Mouse (Mus musculus) adrenal gland, adult (tissue): Measurements from ENCODE around the gene Dcaf4.

Source experiments
- DNase-seq, 2 experiments: peaks; one replicate each; pipeline ENCODE4 v3.0.0; 2022 to 2023; ENCODE audit warnings: low spot score in 1 of 2; ENCODE audit not compliant: inconsistent age in 2 of 2

Dcaf4 gene

DNA sequence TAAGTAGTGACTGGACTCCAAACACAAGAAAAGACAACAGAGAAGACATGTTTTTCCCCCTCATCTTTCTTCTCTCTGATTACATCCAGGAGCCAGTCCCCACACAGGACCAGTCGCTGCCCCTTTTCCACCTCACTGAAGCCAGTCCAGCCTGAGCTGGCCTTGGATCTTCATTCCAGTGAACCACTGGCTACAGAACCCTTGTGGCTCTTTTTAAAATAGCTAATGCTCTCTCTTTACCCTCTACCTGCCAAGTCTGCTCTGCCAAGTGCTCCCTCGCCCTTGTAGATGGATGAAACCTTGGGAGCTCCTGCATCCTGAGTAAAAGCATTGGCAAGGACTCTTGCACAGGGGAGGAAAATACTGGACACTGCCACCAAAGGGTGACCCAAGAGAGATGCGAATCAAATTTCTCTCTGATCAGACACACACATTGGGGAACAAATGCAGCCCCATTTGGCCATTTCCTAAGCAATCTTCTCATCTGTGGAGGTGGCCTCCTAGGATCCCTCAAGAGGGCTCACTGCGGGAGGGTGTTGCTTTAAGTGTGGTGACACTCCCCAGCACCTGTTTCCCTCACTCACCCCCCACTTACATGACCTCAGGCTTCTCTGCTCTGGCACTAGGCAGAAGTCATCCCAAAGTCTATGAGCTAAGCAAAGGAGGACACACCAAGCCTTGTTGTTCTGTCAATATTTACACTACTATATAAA is 24.9 kb upstream of the Dcaf4 start:
- peak in 1 of 2 experiments; percentile 54 for DNase-seq

DNA sequence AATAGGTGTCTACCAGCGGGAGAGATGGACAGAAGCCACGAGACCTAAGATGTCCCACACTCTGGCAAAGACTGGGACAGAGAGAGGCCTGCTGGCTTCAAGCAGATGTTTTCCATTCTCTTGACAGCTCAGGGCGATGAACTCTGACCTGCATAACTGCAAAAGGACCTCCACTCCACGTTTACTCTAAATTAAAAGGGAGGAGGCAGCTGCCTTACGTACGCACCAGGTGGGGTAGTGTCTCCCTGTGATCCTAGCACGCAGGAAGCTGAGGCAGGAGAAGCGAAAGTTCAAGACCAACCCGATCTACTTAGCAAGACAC is 24.3 kb upstream of the Dcaf4 start:
- DNase-seq = no peak

DNA sequence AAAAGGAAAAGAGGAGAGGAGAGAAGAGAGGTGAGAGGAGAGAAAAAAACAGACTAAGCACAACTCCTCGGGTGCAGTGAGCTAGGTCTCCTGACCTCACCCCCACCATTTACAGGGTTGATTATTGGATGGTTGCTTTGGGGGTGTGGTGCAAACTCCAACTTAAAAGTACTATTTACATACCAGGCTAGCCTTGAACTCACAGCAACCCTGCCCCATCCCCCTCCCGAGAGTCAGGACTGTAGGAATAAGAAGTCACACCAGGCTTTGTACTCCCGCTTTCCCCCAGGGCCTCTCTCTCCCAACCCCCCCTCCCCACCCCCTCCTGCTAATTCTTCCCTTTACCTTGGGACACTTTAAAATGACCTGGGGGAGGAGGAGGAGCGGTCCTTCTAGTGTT is 23.9 kb upstream of the Dcaf4 start:
- DNase-seq = no peak

DNA sequence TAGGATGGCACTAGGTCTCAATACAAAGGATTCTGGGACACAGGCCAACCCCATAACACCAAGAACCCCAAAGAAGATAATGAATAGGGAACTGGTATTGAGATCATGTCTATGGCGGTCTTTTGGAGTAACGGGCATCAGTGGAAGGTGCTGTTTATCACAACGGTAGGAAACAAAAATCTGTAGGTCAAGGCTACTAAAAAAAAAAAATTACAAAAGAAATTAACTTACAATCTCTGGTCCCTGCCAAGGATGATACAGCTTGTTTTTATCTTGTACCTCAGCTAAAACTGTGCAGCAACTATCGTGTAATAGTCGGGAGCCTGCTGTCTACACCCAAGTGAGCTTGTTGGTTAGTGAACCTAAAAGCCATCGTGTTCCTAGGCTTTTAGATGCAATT is 23.5 kb upstream of the Dcaf4 start:
- no peak for DNase-seq

DNA sequence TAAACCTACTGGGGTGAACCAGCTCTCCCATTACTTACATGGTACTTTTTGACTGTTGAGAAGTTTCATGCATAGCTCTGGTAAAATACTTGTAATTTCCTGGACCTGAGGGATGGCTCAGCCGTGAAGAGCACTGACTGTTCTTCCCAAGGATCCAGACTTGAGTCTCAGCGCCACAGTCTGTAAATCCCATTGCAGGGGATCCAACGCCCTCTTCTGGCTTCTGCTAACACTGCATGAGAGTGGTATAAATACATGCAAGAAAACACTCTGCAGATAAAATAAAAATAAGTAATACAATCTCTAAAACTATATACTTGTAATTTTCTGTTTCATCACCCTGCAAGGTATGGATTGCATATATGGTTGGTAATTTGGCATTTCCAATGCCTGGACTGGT is 22.3 kb upstream of the Dcaf4 start:
- DNase-seq = no peak

DNA sequence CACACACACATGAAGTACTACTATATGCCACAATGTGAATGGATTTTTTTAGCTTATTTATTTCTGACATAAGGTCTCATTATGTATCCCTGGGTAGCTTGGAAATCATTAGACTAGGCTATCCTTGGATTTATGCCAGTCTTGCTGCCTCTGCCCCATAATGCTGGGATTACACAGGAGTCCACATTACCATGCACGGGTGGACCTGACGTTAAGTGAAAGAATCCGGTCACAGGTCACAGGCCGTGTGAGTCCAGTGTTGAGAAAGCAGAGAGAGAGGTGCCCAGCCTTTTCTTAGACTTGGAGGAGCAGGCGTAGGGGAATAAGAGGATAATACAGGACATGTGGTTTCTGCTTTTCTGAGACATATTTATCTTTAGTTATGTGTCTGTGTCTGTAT is 21.0 kb upstream of the Dcaf4 start:
- DNase-seq = no peak

DNA sequence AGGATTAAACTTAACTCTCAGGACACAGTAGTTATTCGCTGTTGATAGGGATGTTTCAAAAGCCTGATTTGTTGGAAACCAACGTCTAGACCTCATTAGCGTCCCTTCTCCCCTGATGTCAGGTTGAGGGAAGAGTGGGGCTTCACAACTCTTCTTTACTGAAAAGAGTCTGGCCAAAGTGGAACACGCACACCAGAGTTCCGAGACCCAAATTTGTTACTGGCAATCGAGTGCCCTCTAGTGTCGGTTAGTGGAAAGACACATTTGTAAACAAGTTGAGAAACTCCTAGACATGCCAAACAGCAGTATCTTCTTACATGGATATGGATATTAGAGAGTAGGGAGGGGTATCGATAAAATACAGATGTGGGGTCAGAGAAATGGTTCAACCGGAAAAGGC is 18.1 kb upstream of the Dcaf4 start:
- peak; percentile 49 to 91 for DNase-seq

DNA sequence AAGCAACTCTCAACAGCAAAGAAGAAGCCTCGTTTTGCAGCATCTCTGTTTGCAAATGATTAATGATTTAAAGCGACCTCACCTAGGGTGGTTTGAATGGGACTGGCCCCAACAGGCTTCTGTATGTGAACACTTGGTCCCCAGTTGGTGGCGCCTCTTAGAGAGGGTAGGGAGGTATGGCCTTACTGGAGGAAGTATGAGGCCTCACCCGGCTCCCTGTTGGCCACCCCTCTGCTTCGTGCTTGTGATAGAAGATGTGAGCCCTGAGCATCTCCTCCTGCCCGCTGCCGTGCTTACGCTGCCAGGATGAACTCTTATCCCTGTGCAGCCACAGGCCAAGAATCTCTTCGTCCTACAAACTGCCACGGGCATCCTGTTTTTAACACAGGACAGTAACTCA is 13.7 kb upstream of the Dcaf4 start:
- no peak for DNase-seq

DNA sequence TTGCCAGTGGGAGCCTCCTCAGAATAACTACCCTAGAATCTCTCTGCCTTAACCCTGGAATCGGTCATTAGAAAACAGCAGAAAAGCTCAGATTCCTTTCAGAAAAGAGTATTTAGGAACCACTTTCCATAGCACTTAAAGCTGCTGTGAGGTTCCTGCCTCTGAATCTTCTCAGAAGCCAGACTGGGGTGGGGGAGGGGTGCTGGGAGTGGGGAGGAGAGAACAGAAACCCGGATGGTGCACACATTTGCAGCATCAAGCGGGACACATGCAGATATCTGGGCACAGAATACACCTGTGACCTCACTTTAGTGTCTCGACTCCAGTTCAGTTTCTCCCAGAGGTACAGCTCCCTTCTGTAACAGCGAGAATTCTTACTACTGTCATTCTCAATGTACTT is 9.7 kb upstream of the Dcaf4 start:
- DNase-seq = no peak

DNA sequence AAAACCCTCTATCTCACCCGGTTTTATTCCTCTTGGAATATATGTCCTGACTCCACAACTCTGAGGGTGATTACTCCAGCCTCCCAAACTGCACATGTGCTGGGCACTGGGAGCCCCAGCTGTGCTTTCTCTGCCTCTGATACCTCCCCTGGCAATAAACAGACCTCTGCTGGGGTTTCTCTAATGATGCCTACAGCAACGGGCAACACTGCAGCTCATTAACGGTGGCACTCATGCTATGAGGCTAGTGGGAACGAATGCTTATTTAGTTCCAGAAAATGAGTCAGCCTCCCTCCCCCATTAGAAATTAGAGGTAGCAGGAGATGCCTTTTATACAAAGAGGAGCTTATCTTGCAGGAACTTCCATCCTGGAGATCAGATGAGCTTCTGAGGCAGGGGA is 7.5 kb upstream of the Dcaf4 start:
- DNase-seq = no peak

DNA sequence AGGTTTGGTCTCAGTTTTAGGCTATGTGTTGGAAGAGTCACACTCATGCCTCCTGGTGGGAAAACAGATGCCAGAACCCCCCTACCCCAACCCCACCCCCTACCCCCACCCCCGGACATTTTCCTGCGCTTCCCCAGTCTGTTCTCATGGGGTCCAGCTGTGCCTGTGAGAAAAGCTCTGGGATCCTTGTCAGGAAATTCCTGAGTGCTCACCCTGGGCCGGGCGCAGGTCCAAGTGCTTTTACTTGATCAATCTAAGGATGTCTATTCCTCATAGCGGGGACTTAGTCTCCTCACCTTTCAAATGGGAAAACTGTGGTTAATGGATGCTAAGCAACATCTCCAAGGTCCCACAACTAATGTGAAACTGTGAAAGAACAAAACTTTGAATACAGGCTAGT is 7.1 kb upstream of the Dcaf4 start:
- no peak for DNase-seq

DNA sequence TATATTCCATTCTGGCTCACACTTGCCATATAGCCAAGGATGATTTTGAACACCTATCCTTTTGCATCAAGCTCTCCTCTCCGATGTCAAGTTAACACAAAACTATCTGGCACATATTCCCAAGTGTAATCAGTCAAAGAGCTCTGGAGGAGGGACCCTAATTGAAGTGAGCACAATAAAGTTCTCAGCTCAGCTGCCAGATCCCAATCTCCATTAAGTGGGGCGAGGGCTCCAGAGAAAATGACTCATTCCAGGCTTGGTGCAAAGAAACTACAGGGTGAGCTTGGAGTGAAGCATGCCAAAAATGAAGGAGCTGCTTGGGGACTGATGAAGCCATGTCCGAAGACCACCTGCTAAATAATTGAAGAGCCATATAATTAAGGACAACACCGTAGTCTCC is 6.0 kb upstream of the Dcaf4 start:
- DNase-seq = no peak

DNA sequence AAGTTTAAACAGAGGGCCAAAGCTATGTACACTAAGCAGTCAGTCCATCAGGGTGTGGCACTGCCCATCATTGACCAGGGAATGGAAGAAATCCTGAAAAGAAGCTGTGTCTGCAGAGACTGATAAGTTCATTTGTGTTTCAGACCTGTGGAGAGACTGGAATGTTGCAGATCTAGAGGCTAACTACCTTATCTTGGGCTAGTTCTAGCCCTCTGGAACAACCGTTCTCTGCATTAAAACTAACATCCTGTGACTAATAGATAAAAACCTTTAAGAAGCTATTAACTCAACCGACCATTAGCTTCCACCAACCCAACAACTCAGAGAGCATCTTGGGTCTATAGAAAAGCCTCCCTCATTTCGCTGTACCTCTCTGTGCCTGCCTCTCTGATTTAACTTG is 2.7 kb upstream of the Dcaf4 start:
- no peak for DNase-seq

DNA sequence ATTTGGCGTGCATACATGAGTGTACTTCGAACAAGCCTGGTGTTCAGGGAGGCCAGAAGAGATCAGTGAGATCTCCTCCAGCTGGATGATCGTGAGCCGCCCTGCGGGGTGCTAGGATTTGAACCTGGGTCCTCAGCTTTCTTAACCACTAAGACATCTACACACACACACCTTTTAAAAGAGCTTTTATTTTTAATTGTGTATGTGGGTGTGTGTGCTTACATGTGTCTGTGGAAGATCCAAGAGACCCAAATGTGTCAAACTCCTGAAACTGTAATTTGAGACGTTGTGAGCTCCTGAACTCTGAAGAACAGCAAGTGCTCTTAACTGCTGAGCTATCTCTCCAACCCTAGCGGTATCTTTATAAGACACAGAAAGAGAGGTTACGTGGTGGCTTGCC is 817 bp downstream of the Dcaf4 start:
- peak in 1 of 2 experiments; percentile 25 for DNase-seq

DNA sequence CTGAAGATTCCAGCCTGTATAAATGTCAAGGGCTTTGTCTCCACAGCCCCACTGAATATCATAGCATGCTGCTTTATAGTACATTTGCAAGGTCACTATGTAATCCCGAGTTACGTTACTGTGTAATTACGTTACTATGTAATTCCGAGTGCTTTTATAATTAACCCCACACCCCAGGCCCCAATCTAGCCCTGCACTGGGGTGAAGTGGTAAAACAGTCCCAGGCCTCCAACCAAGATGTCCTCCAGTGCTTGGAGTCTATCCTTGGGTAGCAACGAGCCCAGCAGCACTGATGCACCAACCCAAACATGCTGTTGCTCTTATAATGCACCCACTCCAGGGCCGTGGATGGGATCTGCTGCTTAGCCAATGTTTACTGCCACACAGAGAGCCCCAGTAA is 2.8 kb downstream of the Dcaf4 start:
- peak; percentile 49 to 81 for DNase-seq

DNA sequence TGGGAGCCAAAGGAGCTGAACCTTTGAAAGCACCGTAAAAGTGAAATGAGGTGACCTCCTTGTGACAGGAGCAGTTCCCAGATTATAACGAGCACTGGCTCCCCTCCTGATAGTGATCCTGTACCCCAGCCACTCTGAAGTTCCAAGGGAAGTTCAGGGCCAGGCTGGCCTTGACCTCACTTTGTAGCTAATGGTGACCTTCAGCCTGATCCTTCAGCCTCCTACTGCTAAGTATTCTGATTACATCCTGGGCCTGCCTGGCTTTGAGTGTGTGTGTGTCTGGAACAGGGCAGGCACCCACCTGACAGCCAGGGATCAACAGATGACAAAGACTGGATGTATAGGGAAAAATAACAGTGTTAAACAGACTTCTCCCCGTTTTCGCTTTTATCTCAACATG is 3.6 kb downstream of the Dcaf4 start:
- peak; percentile 61 to 69 for DNase-seq

DNA sequence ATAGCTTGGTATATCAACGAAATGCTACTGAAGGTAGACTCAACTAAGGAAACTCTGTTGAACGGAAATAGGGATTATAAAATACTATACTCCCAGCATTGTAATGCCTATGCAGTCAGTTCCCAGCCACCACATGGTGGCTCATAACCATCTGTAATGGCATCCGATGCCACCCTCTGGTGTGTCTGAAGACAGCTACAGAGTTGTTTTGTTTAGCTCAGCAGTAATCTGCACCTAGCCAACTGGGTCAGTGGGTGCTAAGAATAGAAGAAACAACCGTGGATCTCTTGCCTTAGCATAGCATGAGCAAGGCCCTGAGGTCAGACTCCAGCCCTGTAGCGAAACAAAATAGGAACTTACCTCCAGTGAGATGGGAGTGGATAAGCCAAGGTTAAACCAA is 4.1 kb downstream of the Dcaf4 start:
- DNase-seq = peak in 1 of 2 experiments; percentile 49

DNA sequence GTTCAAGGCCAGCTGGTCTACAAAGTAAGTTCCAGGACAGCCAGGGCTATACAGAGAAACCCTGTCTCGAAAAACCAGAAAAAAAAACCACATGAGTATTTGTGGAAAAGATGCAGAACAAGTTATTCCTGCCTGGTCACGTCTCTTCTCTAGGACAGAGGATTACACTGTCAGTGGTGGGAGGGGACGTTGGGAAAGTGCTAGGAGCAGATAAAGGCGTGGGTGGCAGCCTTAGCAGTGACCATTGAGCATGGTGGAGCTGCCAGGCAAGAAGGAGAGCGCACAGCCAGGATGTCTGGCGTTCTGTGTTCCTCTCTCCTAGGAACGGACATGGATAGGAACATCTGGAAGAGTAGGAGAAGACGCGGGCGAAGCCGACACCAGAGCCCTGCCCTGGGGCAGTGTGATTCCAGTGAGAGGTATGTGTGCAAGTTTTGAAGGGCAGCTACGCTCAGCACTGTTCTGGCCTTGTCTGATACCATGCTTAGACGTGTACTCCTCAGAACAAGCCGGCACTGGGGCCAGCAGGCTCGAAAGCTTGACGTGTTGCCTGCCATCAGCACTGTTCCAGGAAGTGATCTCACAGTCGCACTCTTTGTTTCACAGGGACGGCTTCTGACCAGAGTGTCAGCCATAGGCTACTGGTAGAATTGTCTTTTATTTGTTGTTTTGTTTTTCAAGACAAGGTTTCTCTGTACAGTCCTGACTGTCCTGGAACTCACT is 5.7 kb downstream of the Dcaf4 start:
- DNase-seq = peak; percentile 31 to 37

DNA sequence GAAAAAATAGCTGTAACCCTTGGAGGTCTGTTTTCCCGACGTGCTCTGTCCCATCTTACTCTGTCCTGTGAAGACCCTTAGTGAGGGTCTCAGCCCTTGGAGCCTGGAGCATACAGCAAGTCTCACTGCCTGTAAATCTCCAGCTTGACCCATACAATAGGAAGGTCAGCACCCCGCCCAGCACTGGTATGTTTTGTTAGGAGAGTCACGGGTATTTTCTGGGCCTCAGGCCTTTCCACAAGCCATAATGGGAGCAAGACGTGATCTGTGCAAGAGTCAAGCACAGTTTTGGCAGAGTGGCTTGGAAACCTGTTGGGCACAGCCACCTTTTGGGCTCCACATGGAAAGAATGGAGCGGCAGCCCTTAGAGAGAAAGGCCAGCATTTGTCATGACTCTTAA is 7.5 kb downstream of the Dcaf4 start:
- no peak for DNase-seq

DNA sequence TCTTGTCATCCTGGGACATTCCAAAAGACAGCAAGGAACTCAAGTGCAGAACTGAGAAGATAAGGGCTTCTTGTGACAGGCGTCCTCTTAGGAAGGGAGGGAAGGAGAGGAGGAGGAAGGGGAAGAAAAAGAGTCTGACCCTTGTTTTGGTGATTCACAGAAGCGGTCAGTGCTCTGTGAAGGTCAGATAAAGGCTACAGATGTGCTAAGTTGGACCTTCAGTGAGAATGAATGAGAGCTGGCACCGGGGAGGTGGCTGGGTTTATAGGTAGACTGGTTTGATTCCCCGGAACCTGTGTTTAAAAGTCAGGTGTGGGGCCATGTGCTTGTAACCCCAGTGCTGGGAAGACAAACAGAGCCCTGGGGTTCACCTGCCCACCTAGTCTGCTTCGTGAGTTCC is 8.4 kb downstream of the Dcaf4 start:
- DNase-seq = peak in 1 of 2 experiments; percentile 59

DNA sequence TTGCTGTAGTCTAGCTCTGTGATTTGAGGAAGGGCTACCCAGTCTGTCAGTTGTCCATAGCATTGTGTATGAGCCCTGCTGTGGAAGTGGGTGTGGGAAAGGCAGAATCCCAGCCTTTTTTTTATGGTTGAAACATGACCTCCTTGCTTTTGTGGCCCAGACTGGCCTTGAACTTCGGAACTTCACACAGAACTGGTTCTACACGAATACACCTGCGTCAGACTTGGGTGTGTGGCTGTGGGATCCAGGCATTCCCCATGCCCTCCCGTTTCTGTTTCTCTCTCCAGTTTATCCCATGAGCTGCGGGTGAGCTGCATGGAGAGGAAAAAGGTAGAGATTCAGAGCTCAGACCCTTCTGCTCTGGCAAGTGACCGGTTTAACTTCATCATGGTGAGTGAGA is 11.7 kb downstream of the Dcaf4 start:
- no peak for DNase-seq

DNA sequence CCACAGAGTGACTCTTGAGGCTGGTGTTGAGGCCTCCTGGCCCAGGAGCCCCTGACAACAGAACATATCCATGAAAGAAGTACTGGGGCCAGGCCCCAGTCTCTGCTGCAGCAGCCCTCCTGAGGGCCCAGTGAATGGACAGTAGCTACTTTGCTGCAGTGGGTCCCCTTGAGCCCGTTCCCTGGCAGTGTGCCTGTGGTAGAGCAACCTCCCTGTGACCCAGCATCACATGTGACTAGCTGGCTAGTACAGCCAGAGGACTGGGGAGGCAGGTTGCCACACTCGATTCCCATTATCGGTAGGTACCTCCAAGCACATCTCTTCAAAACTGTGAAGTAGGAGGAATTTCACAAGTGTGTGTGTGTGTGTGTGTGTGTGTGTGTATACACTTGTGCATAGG is 12.7 kb downstream of the Dcaf4 start:
- DNase-seq = no peak

DNA sequence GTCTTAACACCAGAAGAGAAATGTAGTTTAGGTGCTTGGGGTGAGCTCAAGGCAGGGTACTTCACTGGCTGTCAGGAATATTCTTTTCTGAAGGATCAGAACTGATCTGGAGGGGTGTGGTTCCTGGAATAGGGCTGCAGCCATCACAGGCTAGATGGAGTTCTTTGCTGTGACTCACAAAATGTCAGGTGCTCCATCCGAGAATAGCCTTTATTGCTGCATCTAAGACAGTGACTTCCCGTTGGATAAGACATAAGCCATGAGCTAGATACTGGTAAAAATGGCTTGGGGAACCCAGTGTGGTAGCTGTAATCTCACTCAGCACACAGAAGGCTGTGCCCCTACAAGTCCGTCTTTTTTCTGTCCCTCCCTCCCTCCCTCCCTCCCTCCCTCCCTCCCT is 13.9 kb downstream of the Dcaf4 start:
- DNase-seq = no peak
